Mouse (Mus musculus) hindbrain, embryonic 12.5 days (tissue): ENCODE results near the gene Pgd. TPM values are rescaled to one million over a fixed set of nuclear protein-coding genes. Genes with fewer than 3 reads are reported as not detected.
"Not testable (repeated sequence)": the region's sequence is repeated elsewhere in the genome, so short reads cannot be mapped to it uniquely, and the experiment has no call there.

Source experiments
- ATAC-seq: fragments of 200-750 bp; cut with Nextera tagmentation; 2 replicates; pipeline ENCODE4 v1.8.0; 2017; ENCODE audit warnings: moderate TSS enrichment; ENCODE audit not compliant: low FRiP score
- H3K27ac ChIP-seq: fragments of 300-500 bp; sonication (generic); 2 replicates; pipeline ENCODE4 v1.5.1; 2016; ENCODE audit warnings: mild to moderate bottlenecking
- H3K27me3 ChIP-seq: fragments of 300-500 bp; sonication (generic); 2 replicates; pipeline ENCODE4 v1.6.1; 2016; ENCODE audit warnings: mild to moderate bottlenecking
- H3K36me3 ChIP-seq: fragments of 300-500 bp; sonication (generic); 2 replicates; pipeline ENCODE4 v1.6.1; 2016; ENCODE audit warnings: mild to moderate bottlenecking
- H3K4me1 ChIP-seq: fragments of 300-500 bp; sonication (generic); 2 replicates; pipeline ENCODE4 v1.6.1; 2016
- H3K4me2 ChIP-seq: fragments of 300-500 bp; sonication (generic); replicated peaks from 2 replicates; pipeline ENCODE4 v1.6.1; 2016; ENCODE audit warnings: mild to moderate bottlenecking
- H3K4me3 ChIP-seq: fragments of 300-500 bp; sonication (generic); 2 replicates; pipeline ENCODE4 v1.5.1; 2016; ENCODE audit warnings: mild to moderate bottlenecking
- H3K9ac ChIP-seq: fragments of 300-500 bp; sonication (generic); 2 replicates; pipeline ENCODE4 v1.6.1; 2016; ENCODE audit warnings: mild to moderate bottlenecking, moderate library complexity
- H3K9me3 ChIP-seq: fragments of 300-500 bp; sonication (generic); replicated peaks from 2 replicates; pipeline ENCODE4 v1.6.1; 2016; ENCODE audit warnings: mild to moderate bottlenecking
- WGBS: fragments of 180-500 bp; shearing (Covaris S2); methylation state at CpG from one replicate; pipeline ENCODE4 v1.1.7; 2016; 5-methylcytosine and 5-hydroxymethylcytosine counted together
- polyA plus RNA-seq: library from polyadenylated mRNA; unstranded; fragments of >200 nt; fragmentation: Nextera tagmentation; extraction: Ambion mirVana; gene quantifications from 2 replicates; pipeline ENCODE4 v1.2.1, GENCODE M21; 2016

Pgd gene
- polyA plus RNA-seq, 1 experiment from 2014 or later = 123 TPM

DNA sequence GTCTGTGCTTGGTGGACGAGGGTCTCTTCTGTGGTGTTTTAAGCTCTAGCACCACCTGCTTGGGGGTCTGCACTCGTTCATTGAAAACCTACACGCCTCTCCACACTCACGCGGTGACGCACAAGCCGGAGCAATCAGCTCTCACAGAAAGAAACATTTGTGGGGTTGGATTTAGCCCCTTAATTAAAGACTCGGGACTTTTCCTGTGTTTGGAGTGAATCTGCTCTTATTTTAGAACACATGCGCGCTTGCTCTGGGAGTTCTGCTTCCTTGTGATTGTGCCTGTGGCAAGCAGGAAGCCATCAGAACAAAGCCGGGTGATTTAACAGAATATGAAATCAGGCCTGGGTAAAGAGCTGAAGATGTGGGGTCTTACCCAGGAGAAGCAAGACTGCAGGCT lies 39.9 kb downstream of the Pgd start, which contains the start of gene Cort:
TSS of gene Cort (minus strand) at position 101 of the 400 bp plus-strand sequence.
- Histone ChIP-seq H3K27ac (no peak within 1 kb of the TSS), H3K9ac (no peak within 1 kb of the TSS), H3K27me3 (no peaks in the 10 kb centered on the region), H3K36me3 (peaks cover 32% of the 10 kb centered on the region), H3K9me3 (no peaks in the 10 kb centered on the region), H3K4me1 (no peaks in the 10 kb centered on the region), H3K4me2 (no peak within 1 kb of the TSS), H3K4me3 (no peak within 1 kb of the TSS)
- 92% methylated on average over 11 of the region's 11 CpGs for WGBS
- no peak for ATAC-seq

DNA sequence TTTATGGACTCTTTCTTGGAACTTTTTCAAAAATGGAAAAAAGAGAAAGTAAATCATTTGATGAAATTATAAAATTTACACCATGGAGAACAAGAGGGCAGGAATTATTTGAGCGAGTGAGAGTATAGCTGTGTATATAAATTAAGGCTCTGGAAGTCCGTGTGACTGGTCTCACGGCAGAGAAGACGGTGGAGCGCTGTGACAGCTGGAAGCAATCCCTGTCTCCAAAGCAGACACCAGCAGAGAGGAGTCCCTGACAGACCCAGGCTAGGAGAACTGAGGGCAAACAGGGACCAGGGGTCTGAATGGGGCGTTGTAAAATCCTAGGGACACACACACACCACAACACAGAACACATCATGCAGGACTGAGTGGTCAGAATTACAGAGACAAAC lies 40.5 kb downstream of the Pgd start:
- no peaks in the 10 kb centered on the region for H3K4me1 ChIP-seq
- no peaks in the 10 kb centered on the region for H3K27me3 ChIP-seq
- H3K9ac ChIP-seq = no peak overlapping the region
- no peaks in the 10 kb centered on the region for H3K9me3 ChIP-seq
- no peak for ATAC-seq
- no peak overlapping the region for H3K4me2 ChIP-seq
- WGBS = 78% methylated on average over 6 of the region's 6 CpGs
- H3K27ac ChIP-seq = no peak overlapping the region
- no peak overlapping the region for H3K4me3 ChIP-seq
- peaks cover 34% of the 10 kb centered on the region for H3K36me3 ChIP-seq

DNA sequence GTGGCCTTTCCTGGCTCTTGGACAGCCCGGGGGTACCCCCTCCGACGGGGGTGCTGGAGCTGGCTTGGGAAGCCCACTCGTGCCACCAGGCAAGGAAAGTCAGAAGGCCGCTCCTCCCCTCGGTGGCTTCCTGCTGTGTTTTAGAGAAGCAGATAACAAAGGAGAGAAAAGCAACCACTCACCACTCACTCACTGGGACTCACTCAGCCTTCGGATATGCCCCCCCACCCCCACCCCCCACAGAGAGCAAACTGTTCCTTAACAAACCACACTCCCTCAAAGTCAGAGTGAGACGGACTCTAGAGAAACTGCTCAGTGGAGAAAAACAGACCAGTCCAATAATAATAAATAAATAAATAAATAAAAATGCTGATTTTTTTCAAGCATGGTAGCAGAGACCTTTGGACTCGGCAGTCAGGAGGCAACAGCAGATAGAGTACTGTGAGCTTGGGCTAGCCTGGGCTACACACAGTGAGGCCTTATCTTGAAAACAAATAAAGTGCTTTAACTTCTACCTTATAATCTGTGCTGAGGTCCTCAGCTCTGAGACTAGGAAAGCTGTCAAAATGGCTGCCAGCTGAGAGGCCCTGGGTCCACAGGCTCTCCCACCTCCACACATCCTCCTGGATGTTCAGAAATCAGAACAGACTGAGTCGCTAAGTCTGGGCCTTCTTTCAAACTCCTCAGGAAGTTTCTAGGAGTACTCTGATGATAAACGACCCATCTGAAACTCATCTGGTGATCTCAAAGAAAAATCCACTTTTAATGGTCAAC lies 41.0 kb downstream of the Pgd start:
- WGBS = 36% methylated on average over 11 of the region's 11 CpGs
- Histone ChIP-seq H3K36me3 (peaks cover 32% of the 10 kb centered on the region), H3K4me3 (no peak overlapping the region), H3K9ac (no peak overlapping the region), H3K27ac (no peak overlapping the region), H3K4me1 (no peaks in the 10 kb centered on the region), H3K4me2 (no peak overlapping the region), H3K9me3 (no peaks in the 10 kb centered on the region), H3K27me3 (no peaks in the 10 kb centered on the region)
- ATAC-seq = no peak

DNA sequence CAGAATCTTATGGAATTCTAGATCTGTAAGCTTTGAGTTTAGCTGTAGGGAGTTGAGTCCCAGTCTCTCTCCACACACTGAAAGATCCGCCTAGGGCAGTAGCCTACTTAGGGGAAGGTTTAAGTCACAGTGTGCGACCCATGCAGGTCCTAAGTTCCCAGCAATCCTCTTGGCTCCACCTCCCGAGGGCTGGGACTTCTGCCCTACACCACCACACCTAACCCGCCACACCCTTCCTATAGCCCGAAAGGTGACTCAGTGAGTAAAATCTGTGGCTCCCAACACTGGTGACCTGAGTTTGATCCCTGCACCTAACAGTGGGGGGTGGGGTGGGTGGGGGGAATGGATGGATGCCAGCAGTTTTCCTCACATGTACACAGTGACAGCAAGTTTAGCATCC lies 43.1 kb downstream of the Pgd start:
- no peak for ATAC-seq
- H3K4me2 ChIP-seq = no peak overlapping the region
- no peaks in the 10 kb centered on the region for H3K9me3 ChIP-seq
- H3K4me3 ChIP-seq = no peak overlapping the region
- peaks cover 31% of the 10 kb centered on the region for H3K36me3 ChIP-seq
- whole genome bisulfite sequencing = 75% methylated on average over 5 of the region's 5 CpGs
- no peaks in the 10 kb centered on the region for H3K4me1 ChIP-seq
- H3K27ac ChIP-seq = no peak overlapping the region
- no peak overlapping the region for H3K9ac ChIP-seq
- H3K27me3 ChIP-seq = no peaks in the 10 kb centered on the region

DNA sequence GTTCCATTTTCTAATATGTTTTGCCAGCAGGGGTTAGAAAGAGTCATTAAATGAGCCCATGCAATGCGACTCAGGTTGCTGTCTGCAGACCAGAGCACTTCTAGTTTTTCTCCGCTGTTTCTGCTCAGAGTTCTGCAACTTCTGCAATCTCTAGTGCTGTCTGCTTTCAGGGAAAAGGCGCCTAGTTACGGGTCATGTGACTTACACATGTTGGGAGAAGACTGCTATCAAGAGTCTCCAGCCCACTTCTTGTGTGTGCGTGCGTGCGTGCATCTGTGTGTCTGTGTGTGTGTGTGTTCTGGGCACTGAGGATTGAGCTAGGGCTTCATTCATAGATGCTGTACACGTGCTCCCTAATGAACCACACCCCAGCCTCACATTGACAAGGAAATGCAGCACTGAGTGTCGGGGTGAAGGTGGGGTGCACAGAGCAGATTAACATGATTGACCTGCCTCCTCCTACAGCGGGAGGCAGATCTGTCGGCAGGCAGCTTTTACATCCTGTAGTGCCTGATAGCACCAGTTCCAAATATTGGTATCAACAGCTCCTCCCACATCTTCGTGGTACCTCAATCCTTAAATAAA lies 46.5 kb downstream of the Pgd start:
- not testable (repeated sequence) for H3K9ac ChIP-seq, H3K9me3 ChIP-seq, H3K27me3 ChIP-seq, ATAC-seq, H3K27ac ChIP-seq, H3K4me3 ChIP-seq, H3K4me2 ChIP-seq, H3K4me1 ChIP-seq
- 85% methylated on average over 12 of the region's 12 CpGs for WGBS
- H3K36me3 ChIP-seq = peaks cover 31% of the 10 kb centered on the region

DNA sequence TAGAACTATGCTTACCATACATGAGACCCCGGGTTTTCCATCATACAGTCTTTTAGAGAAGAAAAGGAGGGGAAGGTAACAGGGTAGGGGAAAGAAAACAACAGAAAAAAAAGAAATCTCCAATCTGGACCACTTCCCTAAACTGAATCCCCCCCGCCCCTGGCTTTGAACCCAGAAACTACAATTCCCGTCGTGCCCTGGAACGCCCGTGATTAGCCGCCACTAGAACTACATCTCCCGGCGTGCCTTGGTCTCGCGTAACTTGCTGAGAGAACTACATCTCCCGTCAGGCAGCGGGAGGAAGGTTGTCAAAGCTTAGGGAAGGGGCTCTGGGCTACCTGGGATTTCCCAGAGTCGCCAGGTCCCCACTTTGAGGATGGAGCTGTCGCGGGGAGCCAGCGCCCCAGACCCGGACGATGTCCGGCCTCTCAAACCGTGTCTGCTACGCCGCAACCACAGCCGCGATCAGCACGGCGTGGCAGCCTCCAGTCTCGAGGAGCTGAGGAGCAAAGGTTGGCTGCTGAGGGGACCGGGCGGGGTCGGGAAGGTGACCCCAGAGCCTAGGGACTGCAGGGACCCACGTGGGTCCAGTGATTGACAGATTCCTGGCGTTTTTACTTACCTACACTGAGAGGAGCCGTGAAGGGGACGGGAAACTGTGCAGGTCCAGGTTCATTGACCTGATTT lies 62.6 kb downstream of the Pgd start, which contains the start of gene Dffa:
TSS of gene Dffa (plus strand) at position 272 of the 687 bp plus-strand sequence.
- H3K4me3 ChIP-seq = peak within 1 kb of the TSS; percentile 82
- H3K4me1 ChIP-seq = peaks cover 10% of the 10 kb centered on the region
- no peak within 1 kb of the TSS for H3K27ac ChIP-seq
- H3K27me3 ChIP-seq = no peaks in the 10 kb centered on the region
- no peaks in the 10 kb centered on the region for H3K9me3 ChIP-seq
- peak within 1 kb of the TSS; percentile 90 for H3K9ac ChIP-seq
- under 1% methylated on average over 35 of the region's 35 CpGs for WGBS
- peak within 1 kb of the TSS; percentile 91 for H3K4me2 ChIP-seq
- peaks cover 28% of the 10 kb centered on the region for H3K36me3 ChIP-seq
- ATAC-seq = peak; percentile 87

DNA sequence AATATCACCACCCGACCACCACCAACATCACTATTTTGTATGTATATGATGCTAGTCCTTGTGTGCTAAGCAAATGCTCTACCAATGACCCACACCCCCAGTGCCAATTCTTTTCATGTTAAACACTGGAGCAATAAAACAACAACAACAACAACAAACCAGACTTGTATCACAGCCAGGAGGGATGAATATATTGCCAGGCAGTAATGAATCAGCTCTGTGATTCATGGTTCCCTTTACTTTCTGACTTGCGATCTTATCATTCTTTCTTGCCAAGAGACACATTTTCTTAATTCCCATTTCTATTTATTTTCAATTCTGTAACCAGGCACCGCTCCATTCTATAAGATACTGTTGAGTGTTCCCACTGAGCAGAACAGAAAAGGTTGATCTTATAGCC lies 65.1 kb downstream of the Pgd start:
- Histone ChIP-seq H3K9ac (no peak overlapping the region), H3K27ac (no peak overlapping the region), H3K4me2 (no peak overlapping the region), H3K9me3 (no peaks in the 10 kb centered on the region), H3K4me3 (no peak overlapping the region), H3K4me1 (peaks cover 23% of the 10 kb centered on the region), H3K36me3 (peaks cover 4% of the 10 kb centered on the region), H3K27me3 (no peaks in the 10 kb centered on the region)
- no peak for ATAC-seq
- WGBS = 80% methylated on average over 3 of the region's 3 CpGs

DNA sequence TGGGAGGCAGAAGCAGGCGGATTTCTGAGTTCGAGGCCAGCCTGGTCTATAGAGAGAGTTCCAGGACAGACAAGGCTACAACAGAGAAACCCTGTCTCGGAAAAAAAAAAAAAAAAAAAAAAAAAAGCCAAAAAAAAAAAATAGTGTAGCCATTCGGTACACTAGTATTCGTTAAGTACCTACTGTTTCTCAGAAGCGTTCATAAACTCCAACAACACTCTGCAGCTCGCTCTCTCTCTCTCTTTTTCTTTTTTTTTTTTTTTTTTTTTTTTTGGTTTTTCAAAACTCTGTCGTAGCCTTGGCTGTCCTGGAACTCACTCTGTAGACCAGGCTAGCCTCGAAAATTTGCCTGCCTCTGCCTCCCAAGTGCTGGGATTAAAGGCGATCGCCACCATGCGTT lies 66.1 kb downstream of the Pgd start:
- 87% methylated on average over 12 of the region's 12 CpGs for WGBS
- not testable (repeated sequence) for ATAC-seq

More for the DNA sequence above, 66.1 kb downstream of the Pgd start:
- not testable (repeated sequence) for H3K27me3 ChIP-seq, H3K9me3 ChIP-seq, H3K9ac ChIP-seq, H3K36me3 ChIP-seq, H3K4me2 ChIP-seq, H3K4me3 ChIP-seq, H3K27ac ChIP-seq
- peaks cover 23% of the 10 kb centered on the region for H3K4me1 ChIP-seq

Other genes with a start within 250 kb of the Pgd start
- 49.4 and 55.5 TPM in 2 replicates for gene Pex14, start 66.9 kb downstream of the Pgd start, polyA plus RNA-seq
- 30.2 and 30.6 TPM in 2 replicates for gene Dffa, start 62.6 kb downstream of the Pgd start, polyA plus RNA-seq
- gene Cort, start 40.0 kb downstream of the Pgd start, polyA plus RNA-seq = 0.34 and 0.36 TPM in 2 replicates
- 32.4 and 32.9 TPM in 2 replicates for gene Cenps, start 29.1 kb downstream of the Pgd start, polyA plus RNA-seq
- gene Kif1b, start 140.9 kb upstream of the Pgd start, polyA plus RNA-seq = 139 and 140 TPM in 2 replicates